Mouse (Mus musculus): Measurements from ENCODE around the gene Otulinl.

DNA sequence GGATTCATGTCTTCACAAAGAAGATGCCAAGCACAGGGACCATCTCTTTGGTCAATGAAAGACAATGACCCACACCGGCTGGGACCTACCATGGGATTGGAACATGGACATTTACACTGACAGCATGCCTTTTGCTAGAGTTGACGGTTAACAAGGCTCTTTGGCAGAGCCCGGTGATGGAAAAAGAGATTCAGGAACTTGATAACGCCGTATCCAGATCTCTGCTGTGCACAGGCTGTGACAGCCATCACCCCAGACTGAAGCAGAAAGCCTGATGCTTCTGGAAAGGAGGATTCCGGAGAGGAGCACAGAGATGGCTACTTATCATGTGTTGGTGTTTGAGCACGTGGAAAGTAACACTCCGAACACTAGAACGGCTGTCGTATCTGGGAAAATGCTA lies 11.9 kb upstream of the Otulinl start:
- TF ChIP-seq CTCF (IDR thresholded peaks at IDR 0.05; ENCODE audit: extremely low read depth, insufficient read depth, low read length), result no peak
- TF ChIP-seq POLR2A (IDR thresholded peaks at IDR 0.05; ENCODE audit: extremely low read depth, insufficient read depth, low read length), result no peak
